Mouse (Mus musculus) heart, embryonic 16.5 days (tissue): Measurements from ENCODE around the gene Hoxa3. TPM values are rescaled to one million over a fixed set of nuclear protein-coding genes. Genes with fewer than 3 reads are reported as not detected.

Experiments
- ATAC-seq: fragments of 200-750 bp; cut with Nextera tagmentation; replicated peaks from 2 replicates; pipeline ENCODE4 v1.8.0; 2017; ENCODE audit warnings: moderate number of reproducible peaks; ENCODE audit not compliant: insufficient read depth, low FRiP score; ENCODE audit errors: extremely low read depth
- H3K27ac ChIP-seq: fragments of 300-500 bp; sonication (generic); 2 replicates; pipeline ENCODE4 v1.5.1; 2014; ENCODE audit warnings: mild to moderate bottlenecking, low read length, control low read depth, moderate library complexity
- H3K27me3 ChIP-seq: fragments of 300-500 bp; sonication (generic); 2 replicates; pipeline ENCODE4 v1.6.1; 2014; ENCODE audit warnings: low read length, mixed read lengths; ENCODE audit not compliant: control insufficient read depth, insufficient read depth
- H3K36me3 ChIP-seq: fragments of 300-500 bp; sonication (generic); 2 replicates; pipeline ENCODE4 v1.6.1; 2014; ENCODE audit not compliant: control insufficient read depth, insufficient read depth
- H3K4me1 ChIP-seq: fragments of 300-500 bp; sonication (generic); 2 replicates; pipeline ENCODE4 v1.6.1; 2014; ENCODE audit warnings: low read length, mixed read lengths; ENCODE audit not compliant: control insufficient read depth, insufficient read depth
- H3K4me2 ChIP-seq: fragments of 300-500 bp; sonication (generic); 2 replicates; pipeline ENCODE4 v1.6.1; 2014; ENCODE audit warnings: low read depth, mild to moderate bottlenecking, control low read depth, low read length
- H3K4me3 ChIP-seq: fragments of 300-500 bp; sonication (generic); 2 replicates; pipeline ENCODE4 v1.5.1; 2014; ENCODE audit warnings: mild to moderate bottlenecking, control low read depth, low read length
- H3K9ac ChIP-seq: fragments of 300-500 bp; sonication (generic); 2 replicates; pipeline ENCODE4 v1.6.1; 2014; ENCODE audit warnings: low read length, control low read depth
- H3K9me3 ChIP-seq: fragments of 300-500 bp; sonication (generic); replicated peaks from 2 replicates; pipeline ENCODE4 v1.6.1; 2016; ENCODE audit warnings: low read length; ENCODE audit not compliant: control insufficient read depth
- WGBS: fragments of 180-500 bp; shearing (Covaris S2); extraction: QIAGEN DNeasy Blood & Tissue Kit; methylation state at CpG from one replicate; pipeline ENCODE4 v1.1.7; 2014; 5-methylcytosine and 5-hydroxymethylcytosine counted together
- polyA plus RNA-seq: library from polyadenylated mRNA; unstranded; fragments of >200 nt; fragmentation: Nextera tagmentation; extraction: Ambion mirVana; gene quantifications from 2 replicates; pipeline ENCODE4 v1.2.1, GENCODE M21; 2015

The Hoxa3 gene
- polyA plus RNA-seq, 1 experiment from 2014 or later = 0.89 TPM

GRCm38 (mm10) chr6:52160511-52161335 lies 52.4 kb downstream of the Hoxa3 start:
- Histone ChIP-seq H3K4me3 (peak overlapping the region; percentile 8), H3K27ac (peak overlapping the region; percentile 47), H3K9ac (peak overlapping the region; percentile 41), H3K4me2 (peak overlapping the region; percentile 76), H3K27me3 (peaks cover 83% of the 10 kb centered on the region), H3K4me1 (peaks cover 10% of the 10 kb centered on the region), H3K9me3 (no peaks in the 10 kb centered on the region), H3K36me3 (no peaks in the 10 kb centered on the region)
- 9% methylated on average over 30 of the region's 30 CpGs for WGBS
- ATAC-seq = no peak

DNA sequence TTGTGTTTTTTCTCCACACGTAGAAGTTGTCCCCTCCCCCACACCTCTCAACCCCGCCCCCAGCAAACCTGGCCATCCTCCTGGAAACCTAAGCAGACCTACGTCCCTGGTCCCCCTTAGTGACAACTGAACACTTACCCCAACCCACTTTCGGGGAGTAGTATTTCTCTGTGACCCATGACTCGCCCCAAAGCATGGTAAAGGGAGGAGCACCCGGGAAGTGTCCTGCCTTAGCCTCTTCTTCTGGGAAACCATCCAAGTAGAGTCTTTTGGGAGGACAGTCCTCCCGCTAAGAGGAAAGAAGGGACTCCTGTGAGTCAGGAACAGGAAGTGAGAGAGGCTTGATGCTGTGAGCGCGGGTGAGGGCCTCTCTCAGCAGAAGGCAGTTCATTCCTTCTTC lies 53.2 kb downstream of the Hoxa3 start:
- Histone ChIP-seq H3K36me3 (no peaks in the 10 kb centered on the region), H3K4me3 (peak overlapping the region; percentile 8), H3K4me2 (peak overlapping the region; percentile 76), H3K27ac (peak overlapping the region; percentile 47; the same call in 1 of the 2 replicates), H3K9me3 (no peaks in the 10 kb centered on the region), H3K9ac (no peak overlapping the region), H3K4me1 (peaks cover 10% of the 10 kb centered on the region), H3K27me3 (peaks cover 86% of the 10 kb centered on the region)
- 11% methylated on average over 9 of the region's 9 CpGs for WGBS
- ATAC-seq = no peak

DNA sequence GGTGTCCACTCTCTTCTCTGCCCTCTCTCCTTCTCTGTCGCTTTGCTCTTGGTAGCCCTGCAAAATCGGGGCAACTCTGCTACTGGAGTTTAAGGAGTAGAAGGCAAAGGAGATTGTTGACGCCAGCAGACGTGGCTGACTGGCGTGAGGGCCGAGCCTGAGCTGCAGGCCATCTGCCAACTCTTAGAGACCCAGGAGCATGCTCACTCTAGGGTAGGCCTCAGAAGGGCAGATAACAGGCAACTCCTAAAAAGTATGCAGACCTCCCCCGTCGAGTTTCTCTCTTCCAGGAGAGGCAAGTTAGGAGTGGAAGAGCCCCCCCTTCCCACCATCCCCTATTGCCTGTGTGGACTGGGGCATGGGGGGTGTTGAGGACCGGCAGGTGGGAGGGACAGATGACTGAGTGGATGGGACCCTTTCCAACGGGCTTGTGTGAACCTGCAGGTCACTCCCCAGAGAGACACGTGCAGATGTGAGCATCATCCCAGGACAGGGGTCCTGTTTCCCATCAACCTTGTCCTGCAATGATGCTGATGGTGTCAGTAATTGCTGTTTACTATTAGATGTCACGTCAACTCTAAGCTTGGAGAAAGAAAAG lies 53.9 kb downstream of the Hoxa3 start:
- Histone ChIP-seq H3K4me3 (peak overlapping the region; percentile 74), H3K4me1 (peaks cover 10% of the 10 kb centered on the region), H3K27ac (peak overlapping the region; percentile 53), H3K9ac (peak overlapping the region; percentile 56; the same call in 1 of the 2 replicates), H3K4me2 (peak overlapping the region; percentile 76), H3K27me3 (peaks cover 88% of the 10 kb centered on the region), H3K9me3 (no peaks in the 10 kb centered on the region), H3K36me3 (no peaks in the 10 kb centered on the region)
- 12% methylated on average over 12 of the region's 12 CpGs for WGBS
- peak; percentile 35; the same call in 1 of the 2 replicates for ATAC-seq

DNA sequence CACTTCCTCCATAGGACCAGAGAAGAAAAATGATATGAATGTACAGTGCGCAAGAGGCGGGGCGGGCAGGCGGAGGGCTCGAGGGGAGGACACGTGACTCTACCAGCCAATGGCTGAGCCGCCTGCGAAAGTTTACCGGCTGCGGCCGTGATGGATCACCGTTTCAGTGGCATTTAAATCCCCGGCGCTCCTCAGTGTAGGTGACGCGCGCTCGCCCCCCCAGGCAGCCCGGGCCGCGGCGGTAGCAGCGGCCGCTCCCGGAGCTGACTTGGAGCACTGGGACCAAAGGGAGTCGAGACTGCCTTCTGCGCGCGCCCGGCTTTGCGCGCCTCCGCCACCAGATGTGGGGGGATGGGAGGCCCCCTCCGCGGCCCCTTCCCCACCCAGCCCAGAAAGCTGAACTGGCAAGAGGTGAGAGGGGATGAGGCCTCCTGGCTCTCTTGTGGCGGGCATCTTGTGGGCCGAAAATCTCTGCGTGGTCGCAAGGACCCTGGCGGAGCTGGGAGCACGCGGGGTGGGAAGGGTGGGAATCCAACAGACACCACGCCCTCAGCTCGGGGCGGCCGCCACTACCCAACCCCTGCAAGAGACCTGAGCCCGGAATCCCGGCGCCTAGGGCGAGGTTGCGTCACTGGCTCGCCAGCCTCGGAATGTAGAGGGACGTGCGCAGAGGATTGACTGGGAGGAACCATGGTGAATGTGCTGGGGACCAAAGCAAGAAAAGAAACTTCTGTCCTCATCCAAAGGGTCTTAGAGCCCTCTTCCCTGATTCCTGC lies 54.7 kb downstream of the Hoxa3 start, which contains the start of gene Hoxa1:
Gene Hoxa1, minus strand, starts transcription at position 42 of the 776 bp plus-strand sequence.
- Histone ChIP-seq H3K9ac (peak within 1 kb of the TSS; percentile 56), H3K4me3 (peak within 1 kb of the TSS; percentile 74), H3K27me3 (peaks cover 89% of the 10 kb centered on the region), H3K4me2 (peak within 1 kb of the TSS; percentile 76), H3K9me3 (no peaks in the 10 kb centered on the region), H3K27ac (peak within 1 kb of the TSS; percentile 53), H3K36me3 (no peaks in the 10 kb centered on the region), H3K4me1 (peaks cover 10% of the 10 kb centered on the region)
- peak; percentile 83 for ATAC-seq
- under 1% methylated on average over 55 of the region's 55 CpGs for whole genome bisulfite sequencing

DNA sequence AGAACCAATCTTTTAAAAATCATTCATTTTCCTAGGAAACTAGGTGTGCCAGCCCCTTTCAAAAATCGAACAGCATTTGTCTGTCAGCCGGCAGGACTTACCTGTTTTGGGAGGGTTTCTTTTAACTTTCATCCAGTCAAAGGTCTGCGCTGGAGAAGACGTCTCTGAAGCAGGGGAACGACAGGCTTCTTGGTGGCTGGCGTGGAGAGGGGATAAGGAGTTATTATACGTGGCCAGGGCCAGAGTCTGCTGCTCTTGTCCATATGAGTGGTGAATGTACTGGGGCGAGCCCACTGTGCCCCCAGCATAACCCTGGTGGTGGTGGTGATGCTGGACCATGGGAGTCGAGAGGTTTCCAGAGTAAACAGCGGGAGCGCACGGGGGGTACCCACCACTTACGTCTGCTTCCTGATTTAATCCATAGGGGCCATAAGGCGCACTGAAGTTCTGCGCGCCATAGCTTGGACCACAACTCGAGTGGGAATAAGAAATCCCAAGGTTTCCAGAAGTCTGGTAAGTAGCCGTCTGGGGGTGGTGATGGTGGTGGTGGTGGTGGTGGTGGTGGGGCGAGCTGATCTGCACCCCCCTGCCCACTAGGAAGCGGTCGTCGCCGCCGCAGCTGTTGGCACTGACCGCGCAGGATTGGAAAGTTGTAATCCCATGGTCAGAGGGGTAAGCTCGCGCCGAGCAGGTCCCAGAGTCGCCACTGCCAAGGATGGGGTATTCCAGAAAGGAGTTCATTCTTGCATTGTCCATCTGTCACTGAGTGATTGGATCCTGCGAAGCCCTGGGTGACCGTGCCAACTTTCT lies 55.5 kb downstream of the Hoxa3 start:
- Histone ChIP-seq H3K36me3 (no peaks in the 10 kb centered on the region), H3K27me3 (peaks cover 89% of the 10 kb centered on the region), H3K4me3 (peak overlapping the region; percentile 74), H3K9me3 (no peaks in the 10 kb centered on the region), H3K4me2 (peak overlapping the region; percentile 76), H3K9ac (no peak overlapping the region), H3K27ac (no peak overlapping the region), H3K4me1 (peaks cover 10% of the 10 kb centered on the region)
- no peak for ATAC-seq
- 1% methylated on average over 32 of the region's 32 CpGs for WGBS

DNA sequence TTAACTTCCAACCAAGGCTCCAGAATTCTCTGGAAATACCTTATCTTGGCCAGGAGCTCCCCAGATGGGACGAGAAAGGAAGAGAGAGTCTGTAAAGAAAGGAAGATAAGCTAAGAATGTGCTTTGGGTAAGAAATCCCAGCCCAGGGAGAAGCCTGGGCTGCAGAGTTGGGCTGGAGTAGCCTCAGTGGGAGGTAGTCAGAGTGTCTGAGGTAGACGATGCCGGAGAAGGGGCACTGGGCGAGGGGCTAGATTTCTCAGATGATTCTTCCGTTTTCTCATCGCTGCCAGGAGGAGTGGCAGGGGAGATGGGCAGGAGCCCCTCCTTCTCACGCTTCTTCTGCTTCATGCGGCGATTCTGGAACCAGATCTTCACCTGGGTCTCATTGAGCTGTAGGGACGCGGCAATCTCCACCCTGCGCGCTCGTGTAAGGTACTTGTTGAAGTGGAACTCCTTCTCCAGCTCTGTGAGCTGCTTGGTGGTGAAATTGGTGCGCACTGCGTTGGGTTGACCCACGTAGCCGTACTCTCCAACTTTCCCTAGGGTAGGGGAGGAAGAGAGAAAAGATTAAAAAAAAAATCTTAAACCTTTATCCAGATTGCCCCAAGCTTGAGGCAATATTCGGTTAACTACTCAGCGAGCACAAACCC lies 56.5 kb downstream of the Hoxa3 start:
- 8% methylated on average over 20 of the region's 20 CpGs for WGBS
- H3K4me2 ChIP-seq = no peak overlapping the region
- H3K4me1 ChIP-seq = peaks cover 10% of the 10 kb centered on the region
- no peaks in the 10 kb centered on the region for H3K9me3 ChIP-seq
- no peaks in the 10 kb centered on the region for H3K36me3 ChIP-seq
- ATAC-seq = no peak
- H3K27me3 ChIP-seq = peaks cover 93% of the 10 kb centered on the region
- no peak overlapping the region for H3K9ac ChIP-seq
- H3K4me3 ChIP-seq = no peak overlapping the region
- H3K27ac ChIP-seq = no peak overlapping the region

- no peak overlapping the region for H3K9ac ChIP-seq
- no peaks in the 10 kb centered on the region for H3K36me3 ChIP-seq
- ATAC-seq = no peak
- H3K4me1 ChIP-seq = peaks cover 10% of the 10 kb centered on the region
- H3K27me3 ChIP-seq = peaks cover 94% of the 10 kb centered on the region
- no peak overlapping the region for H3K27ac ChIP-seq
- 63% methylated on average over 3 of the region's 3 CpGs for WGBS
- H3K4me3 ChIP-seq = no peak overlapping the region
- H3K4me2 ChIP-seq = no peak overlapping the region
- no peaks in the 10 kb centered on the region for H3K9me3 ChIP-seq
Measured at GRCm38 (mm10) chr6:52155471-52155870, 57.7 kb downstream of the Hoxa3 start.

GRCm38 (mm10) chr6:52154044-52154443 lies 59.1 kb downstream of the Hoxa3 start:
- 45% methylated on average over 5 of the region's 5 CpGs for WGBS
- peaks cover 95% of the 10 kb centered on the region for H3K27me3 ChIP-seq
- no peak for ATAC-seq

More at GRCm38 (mm10) chr6:52154044-52154443, 59.1 kb downstream of the Hoxa3 start:
- H3K4me2 ChIP-seq = no peak overlapping the region
- H3K4me3 ChIP-seq = no peak overlapping the region
- H3K9me3 ChIP-seq = peaks cover 5% of the 10 kb centered on the region; the same call in 1 of the 2 replicates
- H3K27ac ChIP-seq = no peak overlapping the region
- no peak overlapping the region for H3K9ac ChIP-seq
- H3K36me3 ChIP-seq = no peaks in the 10 kb centered on the region
- H3K4me1 ChIP-seq = peaks cover 5% of the 10 kb centered on the region
